Mouse (Mus musculus): ENCODE data around the gene Dchs1. TPM values are rescaled to one million over a fixed set of nuclear protein-coding genes. Genes with fewer than 3 reads are reported as not detected.

The Dchs1 gene
- total and polyA plus RNA-seq, 2 experiments from 2014 or later = 7.5 to 105 TPM

DNA sequence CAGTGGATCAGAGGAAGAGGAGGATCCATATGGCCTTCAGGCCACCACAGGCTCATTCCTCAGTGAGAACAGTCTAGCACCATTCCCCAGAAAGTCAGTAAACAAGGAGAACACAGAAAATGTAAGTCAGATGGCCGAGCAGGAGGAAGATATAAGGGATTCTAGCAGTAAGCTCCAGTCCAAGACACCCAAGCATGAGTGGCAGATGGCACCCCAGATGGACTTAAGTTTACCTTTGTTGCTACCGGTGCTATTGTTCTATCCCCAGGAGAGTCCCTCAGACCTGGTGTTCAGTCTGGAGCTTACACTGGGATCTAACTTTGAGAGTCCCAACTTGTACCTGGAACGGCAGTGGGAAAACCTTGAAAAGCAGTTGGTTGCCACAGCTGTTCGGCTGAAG is 83.6 kb downstream of the Dchs1 start:
- no peak for ATAC-seq (ENCODE audit: low FRiP score)
- no peak overlapping the region for H3K4me2 ChIP-seq (ENCODE audit: low read depth, low read length, poor library complexity, severe bottlenecking)
- TF ChIP-seq CTCF (IDR thresholded peaks at IDR 0.05) = no peak

GRCm38 (mm10) chr7:105703184-105703583 is 84.3 kb downstream of the Dchs1 start:
- Histone ChIP-seq H3K9me3 (ENCODE audit: low read length) (no peaks in the 10 kb centered on the region), H3K4me2 (ENCODE audit: low read depth, low read length, poor library complexity, severe bottlenecking) (no peak overlapping the region), H3K27ac (ENCODE audit: low read depth, low read length) (no peak overlapping the region), H3K4me3 (ENCODE audit: low read depth, low read length) (no peak overlapping the region), H3K4me1 (ENCODE audit: insufficient read depth, low read length) (no peaks in the 10 kb centered on the region), H3K36me3 (ENCODE audit: insufficient read depth, low read length) (no peaks in the 10 kb centered on the region), H3K9ac (replicated peaks; ENCODE audit: low read length, poor library complexity, severe bottlenecking) (no peak overlapping the region), H3K27me3 (ENCODE audit: insufficient read depth, low read length) (no peaks in the 10 kb centered on the region)
- no peak for TF ChIP-seq CTCF (IDR thresholded peaks at IDR 0.05)
- no peak for DNase-seq (ENCODE audit: low spot score)
- WGBS = 89% methylated on average over 16 of the region's 16 CpGs
- no peak for ATAC-seq (ENCODE audit: low FRiP score)

More for the DNA sequence above, 83.6 kb downstream of the Dchs1 start:
- WGBS = 84% methylated on average over 4 of the region's 4 CpGs
- Histone ChIP-seq H3K27ac (ENCODE audit: low read depth, low read length) (no peak overlapping the region), H3K4me3 (ENCODE audit: low read depth, low read length) (no peak overlapping the region), H3K36me3 (ENCODE audit: insufficient read depth, low read length) (no peaks in the 10 kb centered on the region), H3K9ac (replicated peaks; ENCODE audit: low read length, poor library complexity, severe bottlenecking) (no peak overlapping the region), H3K4me1 (ENCODE audit: insufficient read depth, low read length) (no peaks in the 10 kb centered on the region), H3K9me3 (ENCODE audit: low read length) (no peaks in the 10 kb centered on the region), H3K27me3 (ENCODE audit: insufficient read depth, low read length) (no peaks in the 10 kb centered on the region)
- no peak for DNase-seq (ENCODE audit: low spot score)

Other genes starting within 250 kb of the Dchs1 start
- 162 and 182 TPM in 2 replicates for gene Smpd1, start 233.3 kb downstream of the Dchs1 start, total RNA-seq (2014; rRNA removed)
- 115 and 127 TPM in 2 replicates for gene Smpd1, start 233.3 kb downstream of the Dchs1 start, polyA plus RNA-seq (2015; fragmentation: Nextera tagmentation; extraction: Ambion mirVana)
- 391 and 571 TPM in 2 replicates for gene Apbb1, start 206.0 kb downstream of the Dchs1 start, total RNA-seq (2014; rRNA removed)
- 341 and 372 TPM in 2 replicates for gene Apbb1, start 206.0 kb downstream of the Dchs1 start, polyA plus RNA-seq (2015; fragmentation: Nextera tagmentation; extraction: Ambion mirVana)
- not detected in 2 replicates for gene Hpx, start 187.5 kb downstream of the Dchs1 start, total RNA-seq (2014; rRNA removed)
- gene Hpx, start 187.5 kb downstream of the Dchs1 start, polyA plus RNA-seq (2015; fragmentation: Nextera tagmentation; extraction: Ambion mirVana) = 0.20 TPM in 1 of 2 replicates, not detected in the other
- gene Trim3, start 154.1 kb downstream of the Dchs1 start, total RNA-seq (2014; rRNA removed) = 164 and 171 TPM in 2 replicates
- 108 and 109 TPM in 2 replicates for gene Trim3, start 154.1 kb downstream of the Dchs1 start, polyA plus RNA-seq (2015; fragmentation: Nextera tagmentation; extraction: Ambion mirVana)
- gene Timm10b, start 147.6 kb downstream of the Dchs1 start, total RNA-seq (2014; rRNA removed) = 36.4 and 107 TPM in 2 replicates
- 170 and 179 TPM in 2 replicates for gene Timm10b, start 147.6 kb downstream of the Dchs1 start, polyA plus RNA-seq (2015; fragmentation: Nextera tagmentation; extraction: Ambion mirVana)
- 62.1 and 90.0 TPM in 2 replicates for gene Arfip2, start 147.2 kb downstream of the Dchs1 start, total RNA-seq (2014; rRNA removed)
- gene Arfip2, start 147.2 kb downstream of the Dchs1 start, polyA plus RNA-seq (2015; fragmentation: Nextera tagmentation; extraction: Ambion mirVana) = 84.9 and 95.3 TPM in 2 replicates
- gene Gm45799, start 147.1 kb downstream of the Dchs1 start, total RNA-seq (2014; rRNA removed) = 55.3 and 65.6 TPM in 2 replicates
- gene Gm45799, start 147.1 kb downstream of the Dchs1 start, polyA plus RNA-seq (2015; fragmentation: Nextera tagmentation; extraction: Ambion mirVana) = 11.3 and 23.7 TPM in 2 replicates
- 3.8 and 5.2 TPM in 2 replicates for gene Dnhd1, start 136.8 kb downstream of the Dchs1 start, total RNA-seq (2014; rRNA removed)
- gene Dnhd1, start 136.8 kb downstream of the Dchs1 start, polyA plus RNA-seq (2015; fragmentation: Nextera tagmentation; extraction: Ambion mirVana) = 1.8 and 1.9 TPM in 2 replicates
- 122 and 130 TPM in 2 replicates for gene Ilk, start 51.1 kb downstream of the Dchs1 start, total RNA-seq (2014; rRNA removed)
- 139 and 154 TPM in 2 replicates for gene Ilk, start 51.1 kb downstream of the Dchs1 start, polyA plus RNA-seq (2015; fragmentation: Nextera tagmentation; extraction: Ambion mirVana)
- 19.1 and 29.3 TPM in 2 replicates for gene Rrp8, start 50.3 kb downstream of the Dchs1 start, total RNA-seq (2014; rRNA removed)
- gene Rrp8, start 50.3 kb downstream of the Dchs1 start, polyA plus RNA-seq (2015; fragmentation: Nextera tagmentation; extraction: Ambion mirVana) = 16.1 and 19.4 TPM in 2 replicates
- 65.7 and 87.1 TPM in 2 replicates for gene Taf10, start 43.3 kb downstream of the Dchs1 start, total RNA-seq (2014; rRNA removed)
- gene Taf10, start 43.3 kb downstream of the Dchs1 start, polyA plus RNA-seq (2015; fragmentation: Nextera tagmentation; extraction: Ambion mirVana) = 91.2 and 102 TPM in 2 replicates
- gene Tpp1, start 35.4 kb downstream of the Dchs1 start, total RNA-seq (2014; rRNA removed) = 38.3 and 66.8 TPM in 2 replicates
- 41.3 and 42.2 TPM in 2 replicates for gene Tpp1, start 35.4 kb downstream of the Dchs1 start, polyA plus RNA-seq (2015; fragmentation: Nextera tagmentation; extraction: Ambion mirVana)
- gene Mrpl17, start 23.4 kb upstream of the Dchs1 start, total RNA-seq (2014; rRNA removed) = 16.6 and 18.6 TPM in 2 replicates
- gene Mrpl17, start 23.4 kb upstream of the Dchs1 start, polyA plus RNA-seq (2015; fragmentation: Nextera tagmentation; extraction: Ambion mirVana) = 173 and 192 TPM in 2 replicates
- gene Gm4070, start 166.3 kb upstream of the Dchs1 start, total RNA-seq (2014; rRNA removed) = 1.0 and 4.9 TPM in 2 replicates
- 0.11 and 0.31 TPM in 2 replicates for gene Gm4070, start 166.3 kb upstream of the Dchs1 start, polyA plus RNA-seq (2015; fragmentation: Nextera tagmentation; extraction: Ambion mirVana)

Measured in midbrain, postnatal 0 days (tissue).